Mouse (Mus musculus): ENCODE measurements at regions not wholly inside any gene's neighbourhood (a gene's known extent, or its start where the extent isn't known, plus 50 kb on each side); places are given as distances from the start of the nearest gene placed in this dataset.
A peak's percentile ranks its signal among the peaks of the same experiment; 100 is the strongest.

DNA sequence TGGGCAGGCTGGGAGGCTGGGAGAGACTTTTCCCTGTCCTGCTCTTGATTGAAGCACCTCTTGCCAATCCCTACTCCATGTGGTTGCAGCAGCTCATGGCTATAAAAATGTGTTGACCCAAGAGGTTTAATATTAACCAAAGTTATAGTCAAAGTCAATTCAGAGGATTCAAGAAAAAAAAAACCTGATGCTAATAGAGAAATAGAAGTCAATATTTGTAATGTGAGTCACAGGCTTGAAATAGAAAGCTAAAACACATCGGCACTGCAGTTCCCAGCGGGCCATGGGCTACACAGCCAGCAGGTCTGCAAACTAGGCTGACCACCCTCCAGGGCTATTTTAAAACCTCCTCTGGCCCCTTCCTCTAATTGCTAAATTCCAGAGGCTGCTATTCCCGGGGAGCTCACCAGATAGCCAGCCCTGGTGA lies 53.2 kb upstream of the Bmp2 start:
- DNase-seq: peak; percentile 15

DNA sequence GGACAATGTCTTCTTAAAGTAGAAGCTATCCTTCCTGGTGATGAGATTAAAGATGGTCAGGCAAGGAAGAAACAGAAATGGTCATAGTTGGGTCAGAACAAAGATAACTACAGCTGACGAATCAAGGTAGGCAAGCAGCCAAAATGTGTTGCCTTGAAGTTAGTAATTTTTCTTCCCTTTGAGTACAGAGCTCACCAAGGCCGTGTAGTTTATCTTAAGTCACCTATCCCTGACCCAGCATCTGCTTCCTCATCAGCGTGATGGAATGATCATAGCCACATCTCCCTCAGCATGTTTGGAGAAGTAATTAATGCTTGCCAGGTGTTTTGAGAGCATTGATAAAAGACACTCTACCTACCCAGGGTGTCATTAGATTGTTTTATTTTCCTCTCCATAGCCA lies 52.1 kb upstream of the Bmp2 start:
- peak; percentile 74 for DNase-seq
